Mouse (Mus musculus): ENCODE measurements around the gene Vamp1. TPM values are rescaled to one million over a fixed set of nuclear protein-coding genes. Genes with fewer than 3 reads are reported as not detected.

Gene Vamp1
- total and polyA plus RNA-seq, 2 experiments from 2014 or later: 40.5 to 47.6 TPM

- WGBS: 25% methylated on average over 1 of the region's 1 CpGs
- no peaks in the 10 kb centered on the region for H3K9me3 ChIP-seq (ENCODE audit: low read length)
- H3K4me2 ChIP-seq (ENCODE audit: low read depth, low read length, poor library complexity, severe bottlenecking): no peak overlapping the region
- H3K4me1 ChIP-seq (ENCODE audit: insufficient read depth, low read length): no peaks in the 10 kb centered on the region
- H3K27ac ChIP-seq (ENCODE audit: low read depth, low read length): no peak overlapping the region
- no peaks in the 10 kb centered on the region for H3K27me3 ChIP-seq (ENCODE audit: insufficient read depth, low read length)
- TF ChIP-seq CTCF (IDR thresholded peaks at IDR 0.05): no peak
- no peak for DNase-seq (ENCODE audit: low spot score)
- no peak overlapping the region for H3K9ac ChIP-seq (replicated peaks; ENCODE audit: low read length, poor library complexity, severe bottlenecking)
- H3K36me3 ChIP-seq (ENCODE audit: insufficient read depth, low read length): no peaks in the 10 kb centered on the region; the same call in none of the 2 replicates
- H3K4me3 ChIP-seq (ENCODE audit: low read depth, low read length): no peak overlapping the region
- ATAC-seq (ENCODE audit: low FRiP score): no peak
Measured at GRCm38 (mm10) chr6:125195541-125196075, 19.7 kb upstream of the Vamp1 start.

GRCm38 (mm10) chr6:125196301-125196700 lies 19.1 kb upstream of the Vamp1 start:
- no peak overlapping the region for H3K27ac ChIP-seq (ENCODE audit: low read depth, low read length)
- H3K9me3 ChIP-seq (ENCODE audit: low read length): no peaks in the 10 kb centered on the region
- no peaks in the 10 kb centered on the region for H3K27me3 ChIP-seq (ENCODE audit: insufficient read depth, low read length)
- no peak overlapping the region for H3K4me2 ChIP-seq (ENCODE audit: low read depth, low read length, poor library complexity, severe bottlenecking)
- ATAC-seq (ENCODE audit: low FRiP score) (no peak), DNase-seq (ENCODE audit: low spot score) (peak; percentile 11)
- H3K9ac ChIP-seq (replicated peaks; ENCODE audit: low read length, poor library complexity, severe bottlenecking): no peak overlapping the region
- 24% methylated on average over 3 of the region's 3 CpGs for whole genome bisulfite sequencing
- no peaks in the 10 kb centered on the region for H3K4me1 ChIP-seq (ENCODE audit: insufficient read depth, low read length)
- no peak overlapping the region for H3K4me3 ChIP-seq (ENCODE audit: low read depth, low read length)
- no peaks in the 10 kb centered on the region; the same call in none of the 2 replicates for H3K36me3 ChIP-seq (ENCODE audit: insufficient read depth, low read length)
- TF ChIP-seq CTCF (IDR thresholded peaks at IDR 0.05): no peak

GRCm38 (mm10) chr6:125197166-125197565 lies 18.2 kb upstream of the Vamp1 start:
- Histone ChIP-seq H3K9ac (replicated peaks; ENCODE audit: low read length, poor library complexity, severe bottlenecking) (no peak overlapping the region), H3K4me1 (ENCODE audit: insufficient read depth, low read length) (no peaks in the 10 kb centered on the region), H3K4me2 (ENCODE audit: low read depth, low read length, poor library complexity, severe bottlenecking) (no peak overlapping the region), H3K4me3 (ENCODE audit: low read depth, low read length) (no peak overlapping the region), H3K27ac (ENCODE audit: low read depth, low read length) (no peak overlapping the region), H3K36me3 (ENCODE audit: insufficient read depth, low read length) (no peaks in the 10 kb centered on the region; the same call in none of the 2 replicates), H3K9me3 (ENCODE audit: low read length) (no peaks in the 10 kb centered on the region), H3K27me3 (ENCODE audit: insufficient read depth, low read length) (no peaks in the 10 kb centered on the region)
- DNase-seq (ENCODE audit: low spot score) (no peak), ATAC-seq (ENCODE audit: low FRiP score) (no peak)
- WGBS: 82% methylated on average over 5 of the region's 5 CpGs
- no peak for TF ChIP-seq CTCF (IDR thresholded peaks at IDR 0.05)

GRCm38 (mm10) chr6:125210436-125210835 lies 4.9 kb upstream of the Vamp1 start:
- H3K36me3 ChIP-seq (ENCODE audit: insufficient read depth, low read length): no peaks in the 10 kb centered on the region
- no peak for ATAC-seq (ENCODE audit: low FRiP score)

GRCm38 (mm10) chr6:125212621-125213020 lies 2.7 kb upstream of the Vamp1 start:
- Histone ChIP-seq H3K9me3 (ENCODE audit: low read length) (no peaks in the 10 kb centered on the region), H3K36me3 (ENCODE audit: insufficient read depth, low read length) (no peaks in the 10 kb centered on the region), H3K27ac (ENCODE audit: low read depth, low read length) (no peak overlapping the region), H3K4me2 (ENCODE audit: low read depth, low read length, poor library complexity, severe bottlenecking) (no peak overlapping the region), H3K4me1 (ENCODE audit: insufficient read depth, low read length) (0 out of 2 replicates have a peak, but pooled peaks cover 6% of the 10 kb centered on the region), H3K4me3 (ENCODE audit: low read depth, low read length) (no peak overlapping the region), H3K9ac (replicated peaks; ENCODE audit: low read length, poor library complexity, severe bottlenecking) (no peak overlapping the region), H3K27me3 (ENCODE audit: insufficient read depth, low read length) (no peaks in the 10 kb centered on the region)
- whole genome bisulfite sequencing: 47% methylated on average over 2 of the region's 2 CpGs
- no peak for TF ChIP-seq CTCF (IDR thresholded peaks at IDR 0.05)
- DNase-seq (ENCODE audit: low spot score) (no peak), ATAC-seq (ENCODE audit: low FRiP score) (no peak)

More at GRCm38 (mm10) chr6:125210436-125210835, 4.9 kb upstream of the Vamp1 start:
- H3K9me3 ChIP-seq (ENCODE audit: low read length): no peaks in the 10 kb centered on the region
- H3K9ac ChIP-seq (replicated peaks; ENCODE audit: low read length, poor library complexity, severe bottlenecking): no peak overlapping the region
- no peak overlapping the region for H3K4me3 ChIP-seq (ENCODE audit: low read depth, low read length)
- TF ChIP-seq CTCF (IDR thresholded peaks at IDR 0.05): no peak
- DNase-seq (ENCODE audit: low spot score): no peak
- H3K4me2 ChIP-seq (ENCODE audit: low read depth, low read length, poor library complexity, severe bottlenecking): no peak overlapping the region
- no peak overlapping the region for H3K27ac ChIP-seq (ENCODE audit: low read depth, low read length)
- no peaks in the 10 kb centered on the region for H3K27me3 ChIP-seq (ENCODE audit: insufficient read depth, low read length)
- no peaks in the 10 kb centered on the region for H3K4me1 ChIP-seq (ENCODE audit: insufficient read depth, low read length)
- WGBS: 94% methylated on average over 1 of the region's 1 CpGs

- WGBS: 69% methylated on average over 6 of the region's 6 CpGs
- no peak for TF ChIP-seq CTCF (IDR thresholded peaks at IDR 0.05)
- no peak for ATAC-seq (ENCODE audit: low FRiP score)
Measured at GRCm38 (mm10) chr6:125213129-125213528, 2.2 kb upstream of the Vamp1 start.

More at GRCm38 (mm10) chr6:125213129-125213528, 2.2 kb upstream of the Vamp1 start:
- DNase-seq (ENCODE audit: low spot score): no peak
- H3K27ac ChIP-seq (ENCODE audit: low read depth, low read length): no peak overlapping the region
- H3K4me3 ChIP-seq (ENCODE audit: low read depth, low read length): no peak overlapping the region
- H3K9me3 ChIP-seq (ENCODE audit: low read length): no peaks in the 10 kb centered on the region
- H3K9ac ChIP-seq (replicated peaks; ENCODE audit: low read length, poor library complexity, severe bottlenecking): no peak overlapping the region
- H3K4me2 ChIP-seq (ENCODE audit: low read depth, low read length, poor library complexity, severe bottlenecking): no peak overlapping the region
- no peaks in the 10 kb centered on the region for H3K36me3 ChIP-seq (ENCODE audit: insufficient read depth, low read length)
- H3K4me1 ChIP-seq (ENCODE audit: insufficient read depth, low read length): 0 out of 2 replicates have a peak, but pooled peaks cover 6% of the 10 kb centered on the region
- H3K27me3 ChIP-seq (ENCODE audit: insufficient read depth, low read length): no peaks in the 10 kb centered on the region

Data from midbrain, postnatal 0 days (tissue).